Mouse (Mus musculus): ENCODE data around the gene Ogg1. TPM values are rescaled to one million over a fixed set of nuclear protein-coding genes. Genes with fewer than 3 reads are reported as not detected.

Gene Ogg1
- polyA plus RNA-seq, 1 experiment from 2014 or later, result 12.6 TPM

- H3K4me2 ChIP-seq (ENCODE audit: low read depth, low read length), result no peak overlapping the region
- 84% methylated on average over 4 of the region's 4 CpGs for WGBS
- no peak for ATAC-seq (ENCODE audit: insufficient read depth, low FRiP score)
- no peak overlapping the region for H3K4me3 ChIP-seq (replicated peaks; ENCODE audit: low read length)
- no peaks in the 10 kb centered on the region for H3K9me3 ChIP-seq (replicated peaks; ENCODE audit: control insufficient read depth, low read length)
- H3K4me1 ChIP-seq (ENCODE audit: control insufficient read depth, insufficient read depth, low read length), result 0 out of 2 replicates have a peak, but pooled peaks cover 6% of the 10 kb centered on the region
- H3K27ac ChIP-seq (ENCODE audit: low read length), result no peak overlapping the region
- peaks cover 15% of the 10 kb centered on the region for H3K36me3 ChIP-seq (ENCODE audit: control insufficient read depth, insufficient read depth, low read length)
- no peaks in the 10 kb centered on the region for H3K27me3 ChIP-seq (ENCODE audit: control insufficient read depth, insufficient read depth, low read length)
- no peak overlapping the region for H3K9ac ChIP-seq (ENCODE audit: low read length)
These were observed 46.7 kb downstream of the Ogg1 start for GRCm38 (mm10) chr6:113373491-113373890.

GRCm38 (mm10) chr6:113377172-113377495, 50.4 kb downstream of the Ogg1 start:
- H3K27me3 ChIP-seq (ENCODE audit: control insufficient read depth, insufficient read depth, low read length), result no peaks in the 10 kb centered on the region
- WGBS, result 5% methylated on average over 7 of the region's 7 CpGs
- peaks cover 15% of the 10 kb centered on the region; the same call in 1 of the 2 replicates for H3K4me1 ChIP-seq (ENCODE audit: control insufficient read depth, insufficient read depth, low read length)
- peak overlapping the region; percentile 98 for H3K27ac ChIP-seq (ENCODE audit: low read length)
- H3K36me3 ChIP-seq (ENCODE audit: control insufficient read depth, insufficient read depth, low read length), result peaks cover 26% of the 10 kb centered on the region
- no peak for ATAC-seq (ENCODE audit: insufficient read depth, low FRiP score)
- peak overlapping the region; percentile 100 for H3K4me3 ChIP-seq (replicated peaks; ENCODE audit: low read length)
- H3K4me2 ChIP-seq (ENCODE audit: low read depth, low read length), result peak overlapping the region; percentile 72
- H3K9ac ChIP-seq (ENCODE audit: low read length), result peak overlapping the region; percentile 96
- H3K9me3 ChIP-seq (replicated peaks; ENCODE audit: control insufficient read depth, low read length), result no peaks in the 10 kb centered on the region

GRCm38 (mm10) chr6:113377496-113378385, 51.0 kb downstream of the Ogg1 start, which contains the start of the genes Tada3 and Arpc4:
TSS of gene Tada3 (minus strand) at chr6:113377883.
TSS of gene Arpc4 (plus strand) at chr6:113378115.
- H3K27me3 ChIP-seq (ENCODE audit: control insufficient read depth, insufficient read depth, low read length), result no peaks in the 10 kb centered on the region
- no peaks in the 10 kb centered on the region for H3K9me3 ChIP-seq (replicated peaks; ENCODE audit: control insufficient read depth, low read length)
- peak within 1 kb of the TSS; percentile 100 for H3K4me3 ChIP-seq (replicated peaks; ENCODE audit: low read length)
- peak within 1 kb of the TSS; percentile 85 for H3K4me2 ChIP-seq (ENCODE audit: low read depth, low read length)
- peaks cover 15% of the 10 kb centered on the region; the same call in 1 of the 2 replicates for H3K4me1 ChIP-seq (ENCODE audit: control insufficient read depth, insufficient read depth, low read length)
- peak within 1 kb of the TSS; percentile 98 for H3K27ac ChIP-seq (ENCODE audit: low read length)
- peaks cover 28% of the 10 kb centered on the region for H3K36me3 ChIP-seq (ENCODE audit: control insufficient read depth, insufficient read depth, low read length)
- peak within 1 kb of the TSS; percentile 96 for H3K9ac ChIP-seq (ENCODE audit: low read length)
- peak; percentile 96 for ATAC-seq (ENCODE audit: insufficient read depth, low FRiP score)
- WGBS, result under 1% methylated on average over 61 of the region's 61 CpGs

GRCm38 (mm10) chr6:113379246-113379645, 52.5 kb downstream of the Ogg1 start:
- Histone ChIP-seq H3K9ac (ENCODE audit: low read length) (peak overlapping the region; percentile 7; the same call in 1 of the 2 replicates), H3K36me3 (ENCODE audit: control insufficient read depth, insufficient read depth, low read length) (peaks cover 38% of the 10 kb centered on the region), H3K9me3 (replicated peaks; ENCODE audit: control insufficient read depth, low read length) (no peaks in the 10 kb centered on the region), H3K4me2 (ENCODE audit: low read depth, low read length) (peak overlapping the region; percentile 85), H3K27me3 (ENCODE audit: control insufficient read depth, insufficient read depth, low read length) (no peaks in the 10 kb centered on the region), H3K4me3 (replicated peaks; ENCODE audit: low read length) (peak overlapping the region; percentile 100), H3K27ac (ENCODE audit: low read length) (no peak overlapping the region), H3K4me1 (ENCODE audit: control insufficient read depth, insufficient read depth, low read length) (peaks cover 15% of the 10 kb centered on the region; the same call in 1 of the 2 replicates)
- WGBS, result 65% methylated on average over 6 of the region's 6 CpGs
- ATAC-seq (ENCODE audit: insufficient read depth, low FRiP score), result no peak

- 94% methylated on average over 11 of the region's 11 CpGs for WGBS
- H3K4me2 ChIP-seq (ENCODE audit: low read depth, low read length), result no peak overlapping the region
These were observed 53.7 kb downstream of the Ogg1 start for GRCm38 (mm10) chr6:113380480-113380879.

GRCm38 (mm10) chr6:113384351-113384927, 57.7 kb downstream of the Ogg1 start:
- no peak overlapping the region for H3K9ac ChIP-seq (ENCODE audit: low read length)
- H3K4me2 ChIP-seq (ENCODE audit: low read depth, low read length), result no peak overlapping the region
- H3K9me3 ChIP-seq (replicated peaks; ENCODE audit: control insufficient read depth, low read length), result no peaks in the 10 kb centered on the region
- ATAC-seq (ENCODE audit: insufficient read depth, low FRiP score), result no peak
- no peaks in the 10 kb centered on the region for H3K27me3 ChIP-seq (ENCODE audit: control insufficient read depth, insufficient read depth, low read length)
- H3K27ac ChIP-seq (ENCODE audit: low read length), result no peak overlapping the region
- peaks cover 56% of the 10 kb centered on the region for H3K36me3 ChIP-seq (ENCODE audit: control insufficient read depth, insufficient read depth, low read length)
- peaks cover 5% of the 10 kb centered on the region; the same call in 1 of the 2 replicates for H3K4me1 ChIP-seq (ENCODE audit: control insufficient read depth, insufficient read depth, low read length)
- no peak overlapping the region for H3K4me3 ChIP-seq (replicated peaks; ENCODE audit: low read length)
- 89% methylated on average over 8 of the region's 8 CpGs for WGBS

More at GRCm38 (mm10) chr6:113380480-113380879, 53.7 kb downstream of the Ogg1 start:
- H3K4me3 ChIP-seq (replicated peaks; ENCODE audit: low read length), result no peak overlapping the region
- H3K9ac ChIP-seq (ENCODE audit: low read length), result no peak overlapping the region
- H3K9me3 ChIP-seq (replicated peaks; ENCODE audit: control insufficient read depth, low read length), result no peaks in the 10 kb centered on the region
- no peak overlapping the region for H3K27ac ChIP-seq (ENCODE audit: low read length)
- ATAC-seq (ENCODE audit: insufficient read depth, low FRiP score), result no peak
- H3K4me1 ChIP-seq (ENCODE audit: control insufficient read depth, insufficient read depth, low read length), result peaks cover 15% of the 10 kb centered on the region; the same call in 1 of the 2 replicates
- H3K27me3 ChIP-seq (ENCODE audit: control insufficient read depth, insufficient read depth, low read length), result no peaks in the 10 kb centered on the region
- peaks cover 40% of the 10 kb centered on the region for H3K36me3 ChIP-seq (ENCODE audit: control insufficient read depth, insufficient read depth, low read length)

Other genes with a start within 250 kb of the Ogg1 start
- gene Setd5, start 249.6 kb upstream of the Ogg1 start, polyA plus RNA-seq (2015; fragmentation: Nextera tagmentation; extraction: Ambion mirVana), result 65.6 and 66.3 TPM in 2 replicates
- gene Lhfpl4, start 131.6 kb upstream of the Ogg1 start, polyA plus RNA-seq (2015; fragmentation: Nextera tagmentation; extraction: Ambion mirVana), result 1.3 and 1.6 TPM in 2 replicates
- gene Mtmr14, start 89.1 kb upstream of the Ogg1 start, polyA plus RNA-seq (2015; fragmentation: Nextera tagmentation; extraction: Ambion mirVana), result 25.9 and 26.2 TPM in 2 replicates
- gene Cpne9, start 44.7 kb upstream of the Ogg1 start, polyA plus RNA-seq (2015; fragmentation: Nextera tagmentation; extraction: Ambion mirVana), result 0.06 TPM in 1 of 2 replicates, not detected in the other
- 12.9 and 13.6 TPM in 2 replicates for gene Brpf1, start 19.8 kb upstream of the Ogg1 start, polyA plus RNA-seq (2015; fragmentation: Nextera tagmentation; extraction: Ambion mirVana)
- 82.5 and 87.8 TPM in 2 replicates for gene Camk1, start 17.0 kb downstream of the Ogg1 start, polyA plus RNA-seq (2015; fragmentation: Nextera tagmentation; extraction: Ambion mirVana)
- gene Tada3, start 50.9 kb downstream of the Ogg1 start, polyA plus RNA-seq (2015; fragmentation: Nextera tagmentation; extraction: Ambion mirVana), result 39.6 and 44.9 TPM in 2 replicates
- gene Arpc4, start 51.1 kb downstream of the Ogg1 start, polyA plus RNA-seq (2015; fragmentation: Nextera tagmentation; extraction: Ambion mirVana), result 377 and 396 TPM in 2 replicates
- gene Ttll3, start 62.3 kb downstream of the Ogg1 start, polyA plus RNA-seq (2015; fragmentation: Nextera tagmentation; extraction: Ambion mirVana), result 4.0 and 4.6 TPM in 2 replicates
- 14.7 and 16.1 TPM in 2 replicates for gene Rpusd3, start 92.4 kb downstream of the Ogg1 start, polyA plus RNA-seq (2015; fragmentation: Nextera tagmentation; extraction: Ambion mirVana)
- 3.6 and 4.2 TPM in 2 replicates for gene Cidec, start 108.8 kb downstream of the Ogg1 start, polyA plus RNA-seq (2015; fragmentation: Nextera tagmentation; extraction: Ambion mirVana)
- gene Jagn1, start 115.6 kb downstream of the Ogg1 start, polyA plus RNA-seq (2015; fragmentation: Nextera tagmentation; extraction: Ambion mirVana), result 86.0 and 88.5 TPM in 2 replicates
- gene Il17re, start 131.5 kb downstream of the Ogg1 start, polyA plus RNA-seq (2015; fragmentation: Nextera tagmentation; extraction: Ambion mirVana), result 21.1 and 28.9 TPM in 2 replicates
- 36.8 and 45.0 TPM in 2 replicates for gene Il17rc, start 144.5 kb downstream of the Ogg1 start, polyA plus RNA-seq (2015; fragmentation: Nextera tagmentation; extraction: Ambion mirVana)
- 22.9 and 23.9 TPM in 2 replicates for gene Creld1, start 156.3 kb downstream of the Ogg1 start, polyA plus RNA-seq (2015; fragmentation: Nextera tagmentation; extraction: Ambion mirVana)
- gene Prrt3, start 175.0 kb downstream of the Ogg1 start, polyA plus RNA-seq (2015; fragmentation: Nextera tagmentation; extraction: Ambion mirVana), result 0.19 and 0.52 TPM in 2 replicates
- gene Emc3, start 204.7 kb downstream of the Ogg1 start, polyA plus RNA-seq (2015; fragmentation: Nextera tagmentation; extraction: Ambion mirVana), result 97.6 and 99.6 TPM in 2 replicates
- 7.8 and 8.8 TPM in 2 replicates for gene Fancd2, start 204.7 kb downstream of the Ogg1 start, polyA plus RNA-seq (2015; fragmentation: Nextera tagmentation; extraction: Ambion mirVana)